Mouse (Mus musculus) limb, embryonic 13.5 days (tissue): ENCODE measurements around the gene Slc17a2. TPM values are rescaled to one million over a fixed set of nuclear protein-coding genes. Genes with fewer than 3 reads are reported as not detected.

Source experiments
- ATAC-seq: fragments of 200-750 bp; cut with Nextera tagmentation; 2 replicates; pipeline ENCODE4 v1.8.0; 2017; ENCODE audit warnings: low read depth, moderate number of reproducible peaks, moderate TSS enrichment; ENCODE audit not compliant: low FRiP score
- H3K27ac ChIP-seq: fragments of 300-500 bp; sonication (generic); 2 replicates; pipeline ENCODE4 v1.5.1; 2015; ENCODE audit warnings: inconsistent platforms, mild to moderate bottlenecking, moderate library complexity
- H3K27me3 ChIP-seq: fragments of 300-500 bp; sonication (generic); 2 replicates; pipeline ENCODE4 v1.6.1; 2015; ENCODE audit warnings: mild to moderate bottlenecking, inconsistent platforms
- H3K36me3 ChIP-seq: fragments of 300-500 bp; sonication (generic); 2 replicates; pipeline ENCODE4 v1.6.1; 2015; ENCODE audit warnings: inconsistent platforms, mild to moderate bottlenecking, moderate library complexity
- H3K4me1 ChIP-seq: fragments of 300-500 bp; sonication (generic); 2 replicates; pipeline ENCODE4 v1.6.1; 2015; ENCODE audit warnings: inconsistent platforms
- H3K4me2 ChIP-seq: fragments of 300-500 bp; sonication (generic); replicated peaks from 2 replicates; pipeline ENCODE4 v1.6.1; 2015; ENCODE audit warnings: inconsistent platforms, mild to moderate bottlenecking, moderate library complexity
- H3K4me3 ChIP-seq: fragments of 300-500 bp; sonication (generic); 2 replicates; pipeline ENCODE4 v1.5.1; 2015; ENCODE audit warnings: moderate library complexity, mild to moderate bottlenecking, inconsistent platforms
- H3K9ac ChIP-seq: fragments of 300-500 bp; sonication (generic); 2 replicates; pipeline ENCODE4 v1.6.1; 2015; ENCODE audit warnings: mild to moderate bottlenecking, inconsistent platforms
- H3K9me3 ChIP-seq: fragments of 300-500 bp; sonication (generic); 2 replicates; pipeline ENCODE4 v1.6.1; 2016; ENCODE audit warnings: inconsistent platforms
- WGBS: fragments of 180-500 bp; shearing (Covaris S2); methylation state at CpG from one replicate; pipeline ENCODE4 v1.1.7; 2015; 5-methylcytosine and 5-hydroxymethylcytosine counted together
- polyA plus RNA-seq: library from polyadenylated mRNA; unstranded; fragments of >200 nt; fragmentation: Nextera tagmentation; extraction: Ambion mirVana; gene quantifications from 2 replicates; pipeline ENCODE4 v1.2.1, GENCODE M21; 2015

Gene Slc17a2
- polyA plus RNA-seq, 1 experiment from 2014 or later, result not detected

- H3K27me3 ChIP-seq, result no peaks in the 10 kb centered on the region
- no peak overlapping the region for H3K9ac ChIP-seq
- peaks cover 10% of the 10 kb centered on the region; the same call in 1 of the 2 replicates for H3K4me1 ChIP-seq
- WGBS, result 67% methylated on average over 4 of the region's 4 CpGs
- no peak overlapping the region for H3K27ac ChIP-seq
- no peaks in the 10 kb centered on the region for H3K9me3 ChIP-seq
- no peak for ATAC-seq
- no peaks in the 10 kb centered on the region for H3K36me3 ChIP-seq
- no peak overlapping the region for H3K4me3 ChIP-seq
- H3K4me2 ChIP-seq, result no peak overlapping the region
These were observed 13.6 kb downstream of the Slc17a2 start for GRCm38 (mm10) chr13:23820179-23820940.

GRCm38 (mm10) chr13:23822213-23822612 is 15.4 kb downstream of the Slc17a2 start:
- Histone ChIP-seq H3K4me3 (no peak overlapping the region), H3K9me3 (no peaks in the 10 kb centered on the region), H3K9ac (no peak overlapping the region), H3K27ac (no peak overlapping the region), H3K36me3 (no peaks in the 10 kb centered on the region), H3K4me1 (peaks cover 10% of the 10 kb centered on the region; the same call in 1 of the 2 replicates), H3K27me3 (no peaks in the 10 kb centered on the region), H3K4me2 (no peak overlapping the region)
- no peak for ATAC-seq
- WGBS, result 82% methylated on average over 3 of the region's 3 CpGs

- H3K4me1 ChIP-seq, result no peaks in the 10 kb centered on the region
- no peak overlapping the region for H3K4me2 ChIP-seq
- no peak overlapping the region for H3K4me3 ChIP-seq
- H3K27ac ChIP-seq, result no peak overlapping the region
- 66% methylated on average over 3 of the region's 3 CpGs for WGBS
- ATAC-seq, result no peak
- H3K27me3 ChIP-seq, result no peaks in the 10 kb centered on the region
- H3K9me3 ChIP-seq, result no peaks in the 10 kb centered on the region
- no peak overlapping the region for H3K9ac ChIP-seq
- no peaks in the 10 kb centered on the region for H3K36me3 ChIP-seq
These were observed 19.8 kb downstream of the Slc17a2 start for GRCm38 (mm10) chr13:23826606-23827005.

- no peak for ATAC-seq
- H3K27me3 ChIP-seq, result no peaks in the 10 kb centered on the region
- H3K4me1 ChIP-seq, result 0 out of 2 replicates have a peak, but pooled peaks cover 3% of the 10 kb centered on the region
- H3K9ac ChIP-seq, result no peak overlapping the region
- H3K27ac ChIP-seq, result no peak overlapping the region
- no peak overlapping the region for H3K4me3 ChIP-seq
- no peaks in the 10 kb centered on the region for H3K36me3 ChIP-seq
- no peaks in the 10 kb centered on the region for H3K9me3 ChIP-seq
- WGBS, result 8% methylated on average over 6 of the region's 6 CpGs
- no peak overlapping the region for H3K4me2 ChIP-seq
These were observed 26.3 kb downstream of the Slc17a2 start for GRCm38 (mm10) chr13:23833053-23833452.

GRCm38 (mm10) chr13:23834836-23835235 is 28.0 kb downstream of the Slc17a2 start:
- no peak for ATAC-seq
- Histone ChIP-seq H3K9me3 (no peaks in the 10 kb centered on the region), H3K27me3 (no peaks in the 10 kb centered on the region), H3K4me3 (no peak overlapping the region), H3K27ac (no peak overlapping the region), H3K4me2 (no peak overlapping the region), H3K4me1 (0 out of 2 replicates have a peak, but pooled peaks cover 3% of the 10 kb centered on the region), H3K36me3 (no peaks in the 10 kb centered on the region), H3K9ac (no peak overlapping the region)
- WGBS, result 75% methylated on average over 5 of the region's 5 CpGs

- Histone ChIP-seq H3K9me3 (no peaks in the 10 kb centered on the region), H3K36me3 (no peaks in the 10 kb centered on the region), H3K4me2 (no peak overlapping the region), H3K27ac (no peak overlapping the region), H3K4me1 (0 out of 2 replicates have a peak, but pooled peaks cover 3% of the 10 kb centered on the region), H3K4me3 (no peak overlapping the region), H3K27me3 (no peaks in the 10 kb centered on the region), H3K9ac (no peak overlapping the region)
- ATAC-seq, result no peak
- 86% methylated on average over 5 of the region's 5 CpGs for WGBS
These were observed 29.8 kb downstream of the Slc17a2 start for GRCm38 (mm10) chr13:23836630-23837029.

GRCm38 (mm10) chr13:23839308-23839707 is 32.5 kb downstream of the Slc17a2 start, which contains the start of gene Slc17a3:
Gene Slc17a3, plus strand, starts transcription at chr13:23839434.
- Histone ChIP-seq H3K4me2 (no peak within 1 kb of the TSS), H3K4me1 (0 out of 2 replicates have a peak, but pooled peaks cover 3% of the 10 kb centered on the region), H3K9ac (no peak within 1 kb of the TSS), H3K9me3 (no peaks in the 10 kb centered on the region), H3K27ac (no peak within 1 kb of the TSS), H3K4me3 (no peak within 1 kb of the TSS), H3K27me3 (no peaks in the 10 kb centered on the region; the same call in 1 of the 2 replicates), H3K36me3 (no peaks in the 10 kb centered on the region)
- ATAC-seq, result no peak
- 70% methylated on average over 2 of the region's 2 CpGs for WGBS

GRCm38 (mm10) chr13:23845851-23846250 is 39.1 kb downstream of the Slc17a2 start:
- H3K4me3 ChIP-seq, result no peak overlapping the region
- H3K4me1 ChIP-seq, result peaks cover 14% of the 10 kb centered on the region
- 18% methylated on average over 4 of the region's 4 CpGs for WGBS
- no peak overlapping the region for H3K9ac ChIP-seq
- ATAC-seq, result peak; percentile 48; the same call in 1 of the 2 replicates
- H3K4me2 ChIP-seq, result no peak overlapping the region
- no peaks in the 10 kb centered on the region for H3K9me3 ChIP-seq
- no peaks in the 10 kb centered on the region for H3K36me3 ChIP-seq
- peak overlapping the region; percentile 70; the same call in 1 of the 2 replicates for H3K27ac ChIP-seq
- H3K27me3 ChIP-seq, result no peaks in the 10 kb centered on the region; the same call in 1 of the 2 replicates

- Histone ChIP-seq H3K36me3 (no peaks in the 10 kb centered on the region), H3K27ac (no peak overlapping the region), H3K9ac (no peak overlapping the region), H3K4me2 (no peak overlapping the region), H3K4me1 (peaks cover 11% of the 10 kb centered on the region), H3K9me3 (no peaks in the 10 kb centered on the region), H3K27me3 (no peaks in the 10 kb centered on the region), H3K4me3 (no peak overlapping the region)
- WGBS, result 73% methylated on average over 2 of the region's 2 CpGs
- no peak for ATAC-seq
These were observed 42.5 kb downstream of the Slc17a2 start for GRCm38 (mm10) chr13:23849299-23849698.

- no peak for ATAC-seq
- 59% methylated on average over 3 of the region's 3 CpGs for WGBS
These were observed 49.6 kb downstream of the Slc17a2 start for GRCm38 (mm10) chr13:23856401-23856800.

GRCm38 (mm10) chr13:23861815-23862214 is 55.0 kb downstream of the Slc17a2 start:
- no peak for ATAC-seq
- no peaks in the 10 kb centered on the region for H3K9me3 ChIP-seq

More at GRCm38 (mm10) chr13:23856401-23856800, 49.6 kb downstream of the Slc17a2 start:
- Histone ChIP-seq H3K27ac (no peak overlapping the region), H3K9me3 (no peaks in the 10 kb centered on the region), H3K4me2 (no peak overlapping the region), H3K4me1 (no peaks in the 10 kb centered on the region), H3K9ac (no peak overlapping the region), H3K36me3 (no peaks in the 10 kb centered on the region), H3K4me3 (no peak overlapping the region), H3K27me3 (no peaks in the 10 kb centered on the region)

GRCm38 (mm10) chr13:23864711-23865110 is 57.9 kb downstream of the Slc17a2 start:
- WGBS, result 78% methylated on average over 9 of the region's 9 CpGs
- no peak for ATAC-seq
- H3K27ac ChIP-seq, result no peak overlapping the region
- no peak overlapping the region for H3K4me3 ChIP-seq
- H3K36me3 ChIP-seq, result no peaks in the 10 kb centered on the region
- H3K4me2 ChIP-seq, result no peak overlapping the region
- peaks cover 19% of the 10 kb centered on the region for H3K4me1 ChIP-seq
- no peaks in the 10 kb centered on the region for H3K27me3 ChIP-seq
- no peaks in the 10 kb centered on the region for H3K9me3 ChIP-seq
- H3K9ac ChIP-seq, result no peak overlapping the region

More at GRCm38 (mm10) chr13:23861815-23862214, 55.0 kb downstream of the Slc17a2 start:
- no peak overlapping the region for H3K4me2 ChIP-seq
- H3K9ac ChIP-seq, result no peak overlapping the region
- H3K36me3 ChIP-seq, result no peaks in the 10 kb centered on the region
- no peak overlapping the region for H3K27ac ChIP-seq
- no peak overlapping the region for H3K4me3 ChIP-seq
- no peaks in the 10 kb centered on the region for H3K27me3 ChIP-seq
- peaks cover 5% of the 10 kb centered on the region for H3K4me1 ChIP-seq
